Mouse (Mus musculus) limb, embryonic 13.5 days (tissue): Measurements from ENCODE around the gene Aldh1l1. TPM values are rescaled to one million over a fixed set of nuclear protein-coding genes. Genes with fewer than 3 reads are reported as not detected.

ENCODE experiments used
- ATAC-seq: fragments of 200-750 bp; cut with Nextera tagmentation; 2 replicates; pipeline ENCODE4 v1.8.0; 2017; ENCODE audit warnings: low read depth, moderate number of reproducible peaks, moderate TSS enrichment; ENCODE audit not compliant: low FRiP score
- H3K27ac ChIP-seq: fragments of 300-500 bp; sonication (generic); 2 replicates; pipeline ENCODE4 v1.5.1; 2015; ENCODE audit warnings: inconsistent platforms, mild to moderate bottlenecking, moderate library complexity
- H3K27me3 ChIP-seq: fragments of 300-500 bp; sonication (generic); 2 replicates; pipeline ENCODE4 v1.6.1; 2015; ENCODE audit warnings: mild to moderate bottlenecking, inconsistent platforms
- H3K36me3 ChIP-seq: fragments of 300-500 bp; sonication (generic); 2 replicates; pipeline ENCODE4 v1.6.1; 2015; ENCODE audit warnings: inconsistent platforms, mild to moderate bottlenecking, moderate library complexity
- H3K4me1 ChIP-seq: fragments of 300-500 bp; sonication (generic); 2 replicates; pipeline ENCODE4 v1.6.1; 2015; ENCODE audit warnings: inconsistent platforms
- H3K4me2 ChIP-seq: fragments of 300-500 bp; sonication (generic); replicated peaks from 2 replicates; pipeline ENCODE4 v1.6.1; 2015; ENCODE audit warnings: inconsistent platforms, mild to moderate bottlenecking, moderate library complexity
- H3K4me3 ChIP-seq: fragments of 300-500 bp; sonication (generic); 2 replicates; pipeline ENCODE4 v1.5.1; 2015; ENCODE audit warnings: moderate library complexity, mild to moderate bottlenecking, inconsistent platforms
- H3K9ac ChIP-seq: fragments of 300-500 bp; sonication (generic); 2 replicates; pipeline ENCODE4 v1.6.1; 2015; ENCODE audit warnings: mild to moderate bottlenecking, inconsistent platforms
- H3K9me3 ChIP-seq: fragments of 300-500 bp; sonication (generic); 2 replicates; pipeline ENCODE4 v1.6.1; 2016; ENCODE audit warnings: inconsistent platforms
- WGBS: fragments of 180-500 bp; shearing (Covaris S2); methylation state at CpG from one replicate; pipeline ENCODE4 v1.1.7; 2015; 5-methylcytosine and 5-hydroxymethylcytosine counted together
- polyA plus RNA-seq: library from polyadenylated mRNA; unstranded; fragments of >200 nt; fragmentation: Nextera tagmentation; extraction: Ambion mirVana; gene quantifications from 2 replicates; pipeline ENCODE4 v1.2.1, GENCODE M21; 2015

The Aldh1l1 gene
- polyA plus RNA-seq, 1 experiment from 2014 or later = 2.4 TPM

- Histone ChIP-seq H3K9ac (peak overlapping the region; percentile 76), H3K4me2 (peak overlapping the region; percentile 100), H3K36me3 (no peaks in the 10 kb centered on the region; the same call in 1 of the 2 replicates), H3K4me1 (peaks cover 16% of the 10 kb centered on the region), H3K9me3 (no peaks in the 10 kb centered on the region), H3K27ac (no peak overlapping the region), H3K4me3 (peak overlapping the region; percentile 66), H3K27me3 (peaks cover 40% of the 10 kb centered on the region)
- peak; percentile 26; the same call in 1 of the 2 replicates for ATAC-seq
- under 1% methylated on average over 38 of the region's 38 CpGs for WGBS
Observed at GRCm38 (mm10) chr6:90462841-90463227, 23.4 kb upstream of the Aldh1l1 start.

- no peaks in the 10 kb centered on the region for H3K9me3 ChIP-seq
- no peaks in the 10 kb centered on the region; the same call in 1 of the 2 replicates for H3K36me3 ChIP-seq
- H3K27ac ChIP-seq = no peak overlapping the region
- H3K4me3 ChIP-seq = peak overlapping the region; percentile 66
- 1% methylated on average over 31 of the region's 31 CpGs for WGBS
- H3K9ac ChIP-seq = peak overlapping the region; percentile 76
- peak; percentile 62 for ATAC-seq
- H3K4me1 ChIP-seq = peaks cover 16% of the 10 kb centered on the region
- H3K27me3 ChIP-seq = peaks cover 40% of the 10 kb centered on the region
- H3K4me2 ChIP-seq = peak overlapping the region; percentile 100
Observed at GRCm38 (mm10) chr6:90463228-90463862, 22.9 kb upstream of the Aldh1l1 start.

GRCm38 (mm10) chr6:90463890-90464421, 22.3 kb upstream of the Aldh1l1 start:
- ATAC-seq = 0 out of 2 replicates have a peak, but pooled peaks have one; percentile 0
- Histone ChIP-seq H3K9ac (0 out of 2 replicates have a peak overlapping the region, but pooled peaks have one; percentile 45), H3K4me2 (peak overlapping the region; percentile 100), H3K4me3 (peak overlapping the region; percentile 66), H3K4me1 (peaks cover 16% of the 10 kb centered on the region), H3K36me3 (no peaks in the 10 kb centered on the region; the same call in 1 of the 2 replicates), H3K27ac (no peak overlapping the region), H3K27me3 (peaks cover 40% of the 10 kb centered on the region), H3K9me3 (no peaks in the 10 kb centered on the region)
- WGBS = 30% methylated on average over 7 of the region's 7 CpGs

- Histone ChIP-seq H3K9me3 (no peaks in the 10 kb centered on the region), H3K36me3 (no peaks in the 10 kb centered on the region; the same call in 1 of the 2 replicates), H3K4me1 (peaks cover 16% of the 10 kb centered on the region), H3K4me2 (no peak overlapping the region), H3K4me3 (no peak overlapping the region), H3K27ac (no peak overlapping the region), H3K9ac (no peak overlapping the region), H3K27me3 (peaks cover 39% of the 10 kb centered on the region)
- 91% methylated on average over 11 of the region's 11 CpGs for WGBS
- ATAC-seq = no peak
Observed at GRCm38 (mm10) chr6:90465028-90465640, 21.1 kb upstream of the Aldh1l1 start.

GRCm38 (mm10) chr6:90466079-90466478, 20.1 kb upstream of the Aldh1l1 start:
- H3K27ac ChIP-seq = no peak overlapping the region
- no peaks in the 10 kb centered on the region; the same call in 1 of the 2 replicates for H3K36me3 ChIP-seq
- no peak overlapping the region for H3K9ac ChIP-seq
- ATAC-seq = no peak
- H3K4me3 ChIP-seq = no peak overlapping the region
- WGBS = 80% methylated on average over 10 of the region's 10 CpGs
- H3K27me3 ChIP-seq = peaks cover 30% of the 10 kb centered on the region
- no peaks in the 10 kb centered on the region for H3K9me3 ChIP-seq
- no peak overlapping the region for H3K4me2 ChIP-seq
- peaks cover 22% of the 10 kb centered on the region for H3K4me1 ChIP-seq

GRCm38 (mm10) chr6:90466847-90467410, 19.3 kb upstream of the Aldh1l1 start:
- H3K27me3 ChIP-seq = peaks cover 21% of the 10 kb centered on the region
- ATAC-seq = no peak
- 89% methylated on average over 12 of the region's 12 CpGs for WGBS
- no peaks in the 10 kb centered on the region; the same call in 1 of the 2 replicates for H3K36me3 ChIP-seq
- no peak overlapping the region for H3K9ac ChIP-seq
- peaks cover 30% of the 10 kb centered on the region for H3K4me1 ChIP-seq
- no peak overlapping the region for H3K4me2 ChIP-seq
- no peaks in the 10 kb centered on the region for H3K9me3 ChIP-seq
- no peak overlapping the region for H3K27ac ChIP-seq
- H3K4me3 ChIP-seq = no peak overlapping the region

GRCm38 (mm10) chr6:90468216-90468615, 18.0 kb upstream of the Aldh1l1 start:
- Histone ChIP-seq H3K27me3 (peaks cover 9% of the 10 kb centered on the region), H3K27ac (no peak overlapping the region), H3K9ac (no peak overlapping the region), H3K4me3 (no peak overlapping the region), H3K36me3 (no peaks in the 10 kb centered on the region; the same call in 1 of the 2 replicates), H3K4me1 (peaks cover 30% of the 10 kb centered on the region), H3K9me3 (no peaks in the 10 kb centered on the region), H3K4me2 (no peak overlapping the region)
- ATAC-seq = no peak
- WGBS = 89% methylated on average over 1 of the region's 1 CpGs

GRCm38 (mm10) chr6:90469041-90469440, 17.2 kb upstream of the Aldh1l1 start:
- Histone ChIP-seq H3K27ac (no peak overlapping the region), H3K36me3 (no peaks in the 10 kb centered on the region; the same call in 1 of the 2 replicates), H3K4me3 (no peak overlapping the region), H3K4me1 (peaks cover 22% of the 10 kb centered on the region), H3K4me2 (no peak overlapping the region), H3K9ac (no peak overlapping the region), H3K27me3 (peaks cover 2% of the 10 kb centered on the region; the same call in 1 of the 2 replicates), H3K9me3 (no peaks in the 10 kb centered on the region)
- 89% methylated on average over 6 of the region's 6 CpGs for WGBS
- no peak for ATAC-seq

- no peak for ATAC-seq
- 89% methylated on average over 2 of the region's 2 CpGs for WGBS
Observed at GRCm38 (mm10) chr6:90470255-90470654, 16.0 kb upstream of the Aldh1l1 start.

GRCm38 (mm10) chr6:90470947-90471541, 15.2 kb upstream of the Aldh1l1 start:
- peak; percentile 78 for ATAC-seq
- peak overlapping the region; percentile 79 for H3K27ac ChIP-seq
- H3K9ac ChIP-seq = peak overlapping the region; percentile 31; the same call in 1 of the 2 replicates
- no peak overlapping the region for H3K4me3 ChIP-seq
- H3K4me2 ChIP-seq = no peak overlapping the region
- H3K4me1 ChIP-seq = peaks cover 20% of the 10 kb centered on the region
- 36% methylated on average over 12 of the region's 12 CpGs for WGBS
- no peaks in the 10 kb centered on the region for H3K27me3 ChIP-seq
- no peaks in the 10 kb centered on the region; the same call in 1 of the 2 replicates for H3K36me3 ChIP-seq
- H3K9me3 ChIP-seq = no peaks in the 10 kb centered on the region

More at GRCm38 (mm10) chr6:90470255-90470654, 16.0 kb upstream of the Aldh1l1 start:
- peak overlapping the region; percentile 79; the same call in 1 of the 2 replicates for H3K27ac ChIP-seq
- H3K4me3 ChIP-seq = no peak overlapping the region
- no peak overlapping the region for H3K4me2 ChIP-seq
- no peaks in the 10 kb centered on the region for H3K27me3 ChIP-seq
- H3K4me1 ChIP-seq = peaks cover 20% of the 10 kb centered on the region
- no peak overlapping the region for H3K9ac ChIP-seq
- H3K36me3 ChIP-seq = no peaks in the 10 kb centered on the region; the same call in 1 of the 2 replicates
- no peaks in the 10 kb centered on the region for H3K9me3 ChIP-seq

- ATAC-seq = no peak
- Histone ChIP-seq H3K4me2 (no peak overlapping the region), H3K9me3 (no peaks in the 10 kb centered on the region), H3K9ac (no peak overlapping the region), H3K27me3 (no peaks in the 10 kb centered on the region), H3K4me3 (no peak overlapping the region), H3K27ac (no peak overlapping the region), H3K36me3 (no peaks in the 10 kb centered on the region), H3K4me1 (peaks cover 24% of the 10 kb centered on the region)
- 59% methylated on average over 4 of the region's 4 CpGs for WGBS
Observed at GRCm38 (mm10) chr6:90472079-90472478, 14.1 kb upstream of the Aldh1l1 start.
